Mouse (Mus musculus) liver, embryonic 14.5 days (tissue): ENCODE results near the gene Pdap1.

Source experiments
- CTCF ChIP-seq: IDR thresholded peaks from 2 replicates; pipeline ENCODE4 v1.5.1; 2016; ENCODE audit warnings: antibody characterized with exemption, low read depth, control low read depth
- EP300 ChIP-seq: IDR thresholded peaks from 2 replicates; pipeline ENCODE4 v1.6.1; 2016; ENCODE audit warnings: antibody characterized with exemption, low read depth

DNA sequence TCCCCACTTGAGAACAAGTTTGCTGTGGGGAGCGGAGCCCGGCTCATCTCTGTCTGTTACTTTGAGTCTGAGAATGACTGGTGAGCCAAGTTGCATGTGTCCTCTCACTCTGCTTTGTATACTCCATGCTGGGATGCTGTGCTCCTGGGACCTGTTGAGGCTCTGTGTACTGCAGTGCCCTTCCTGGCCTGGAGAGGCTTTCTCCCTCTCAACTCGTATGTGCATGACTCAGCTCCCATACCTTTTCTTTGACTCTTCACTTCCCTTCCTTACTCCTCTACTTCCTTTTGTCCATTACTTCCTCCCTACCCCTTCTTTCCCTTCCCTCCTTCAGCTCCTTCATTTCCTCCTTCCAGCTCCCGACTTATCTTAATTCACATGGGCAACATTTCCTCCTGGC lies 43.8 kb downstream of the Pdap1 start:
- TF ChIP-seq EP300: no peak
- TF ChIP-seq CTCF: no peak
